Mouse (Mus musculus) mature B cell (primary cell): ENCODE measurements around the gene Serpina10.
"Not testable (repeated sequence)": the region's sequence is repeated elsewhere in the genome, so short reads cannot be mapped to it uniquely, and the experiment has no call there.

Experiments used
- in situ Hi-C: fragments of 300-500 bp; cut with MboI; formaldehyde crosslinking; loops from 2 replicates; pipeline ENCODE4 v1.14.3; 2019

The Serpina10 gene

DNA sequence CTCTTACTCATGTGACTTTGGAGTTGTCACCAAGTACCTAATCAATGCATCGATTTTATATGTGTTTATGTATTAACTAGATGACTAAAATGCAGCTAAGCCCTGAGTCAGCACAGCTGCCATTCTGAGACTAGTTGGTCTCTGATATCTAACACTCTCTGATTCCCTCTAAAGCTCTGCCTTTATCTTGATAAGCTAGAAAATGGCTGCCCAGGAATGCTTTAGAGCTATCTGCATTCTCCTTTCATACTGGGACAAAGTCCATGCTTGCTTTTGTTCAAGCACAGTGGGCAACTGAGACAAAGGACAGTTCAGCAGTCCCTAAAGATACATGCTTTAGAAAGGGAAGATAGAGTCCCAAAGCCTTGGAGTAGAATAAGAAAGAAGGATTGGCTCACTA, 16.1 kb downstream of the Serpina10 start:
- in situ Hi-C loops = no loop called here

DNA sequence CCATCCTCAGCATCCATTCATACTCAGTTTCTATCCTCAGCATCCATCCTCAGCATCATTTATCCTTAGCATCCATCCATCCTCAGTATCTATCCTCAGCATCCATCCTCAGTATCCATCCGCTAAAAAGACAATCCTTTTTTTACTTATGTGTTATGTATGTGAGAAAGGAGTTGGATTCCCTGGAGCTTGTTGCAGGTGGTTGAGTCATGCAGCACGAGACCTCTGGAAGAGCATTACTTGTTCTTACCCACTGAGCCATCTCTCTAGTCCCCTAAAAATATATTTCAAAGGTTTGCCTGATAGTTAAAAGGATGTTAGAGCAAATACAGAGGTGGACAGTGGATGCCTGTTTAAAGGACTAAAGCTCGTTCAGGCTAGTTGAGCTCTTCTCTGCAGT, 29.4 kb downstream of the Serpina10 start:
- in situ Hi-C loops = no loop called here

DNA sequence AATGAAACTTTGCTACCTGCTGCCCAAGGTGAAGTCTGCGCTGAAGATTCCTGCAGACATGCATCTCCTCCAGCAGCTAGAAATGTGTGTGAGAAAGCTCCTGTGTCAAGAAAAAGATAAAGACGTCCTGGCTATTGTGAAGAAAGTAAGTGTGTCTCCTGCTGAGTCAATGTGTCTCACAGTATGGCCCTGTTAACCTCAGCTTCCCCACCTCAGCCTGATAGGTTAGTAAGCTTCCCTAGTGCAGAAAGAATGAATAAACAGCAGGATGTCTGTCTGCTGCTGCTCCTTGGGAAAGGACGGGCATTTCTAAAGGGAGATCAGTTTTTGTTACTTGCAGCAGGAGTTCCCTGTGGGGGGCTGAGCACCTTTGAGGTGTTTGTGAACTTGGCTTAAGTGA, 30.9 kb downstream of the Serpina10 start:
- in situ Hi-C loops = no loop called here

DNA sequence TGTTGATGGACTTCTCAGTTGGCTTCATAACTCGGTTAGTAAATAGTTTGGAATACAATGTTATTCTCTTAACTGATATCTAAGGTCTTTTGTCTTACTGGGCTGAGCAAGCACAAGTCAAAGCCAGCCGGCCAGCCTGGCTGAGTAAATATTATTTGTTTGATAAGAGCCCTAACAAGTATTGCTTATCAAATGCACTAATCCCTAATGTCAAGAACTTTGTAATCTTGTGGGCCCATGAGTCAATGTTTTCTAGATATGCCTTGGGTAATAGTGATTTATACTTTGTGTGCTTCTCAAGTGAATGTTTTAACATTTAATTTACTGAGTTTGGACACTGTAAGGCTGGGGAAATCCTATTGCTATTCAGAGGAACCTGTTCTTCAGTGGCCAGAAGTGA, 32.8 kb downstream of the Serpina10 start:
- in situ Hi-C loops = no loop called here

DNA sequence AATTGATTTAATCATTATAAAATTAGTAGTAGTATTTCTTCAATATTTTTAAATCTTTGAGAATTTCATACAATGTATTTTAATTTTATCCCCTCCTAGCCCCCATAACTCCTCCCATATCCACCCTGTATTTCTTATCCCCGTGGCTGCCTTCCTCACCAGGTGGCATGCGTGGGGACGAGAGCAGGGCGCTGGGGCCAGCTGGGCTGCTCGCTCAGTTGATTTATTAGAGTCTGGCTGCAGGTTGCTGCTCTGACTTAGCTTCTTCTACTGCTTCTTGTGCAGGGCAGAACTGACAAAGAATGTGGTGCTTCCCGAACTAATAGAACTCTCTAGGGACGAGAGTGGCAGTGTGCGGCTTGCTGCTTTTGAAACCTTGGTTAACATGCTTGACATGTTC, 47.5 kb downstream of the Serpina10 start:
- in situ Hi-C loops = no loop called here

DNA sequence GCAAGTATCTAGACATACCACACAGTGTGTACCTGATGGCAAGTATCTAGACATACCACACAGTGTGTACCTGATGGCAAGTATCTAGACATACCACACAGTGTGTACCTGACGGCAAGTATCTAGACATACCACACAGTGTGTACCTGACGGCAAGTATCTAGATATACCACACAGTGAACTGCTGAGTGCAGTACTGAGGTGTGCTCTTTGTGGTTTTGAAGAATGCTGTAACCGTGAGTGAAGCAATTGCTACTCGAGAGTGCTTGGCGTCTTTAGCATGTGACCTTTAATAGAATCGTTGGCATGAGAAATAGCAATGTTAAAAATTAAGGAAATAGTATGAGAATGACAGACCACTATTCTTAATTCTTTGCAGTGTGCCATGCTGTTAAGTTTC, 53.1 kb downstream of the Serpina10 start:
- in situ Hi-C loops = not testable (repeated sequence)

- in situ Hi-C loops = no loop called here
Observed at GRCm38 (mm10) chr12:103569690-103570089, 61.6 kb downstream of the Serpina10 start.

DNA sequence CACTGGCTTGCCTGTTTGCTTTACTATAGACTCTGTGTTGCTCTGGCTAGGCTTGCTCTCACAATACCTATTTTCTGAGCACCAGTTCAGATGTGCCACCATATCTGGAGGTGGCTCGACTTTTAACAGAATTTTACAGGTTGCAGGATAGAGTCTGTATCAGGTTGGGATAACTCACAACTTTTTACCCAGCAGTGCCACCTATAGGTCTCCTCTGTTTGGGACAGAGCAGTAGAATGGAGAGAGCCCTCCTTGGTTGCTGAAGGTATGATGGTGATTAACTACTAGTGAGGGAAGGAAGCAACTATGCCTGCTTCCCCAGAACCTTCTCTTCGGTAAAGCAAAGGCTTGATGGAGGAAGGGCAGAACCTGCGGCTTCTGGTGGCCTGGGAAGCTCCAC, 64.1 kb downstream of the Serpina10 start:
- in situ Hi-C loops = no loop called here

- in situ Hi-C loops = no loop called here
Observed at GRCm38 (mm10) chr12:103565151-103565550, 66.1 kb downstream of the Serpina10 start.
